15 mouse cellular contexts compared by ENCODE assay signal in genomic region chr9:95166224-95166623, GRCm38 (mm10).
A peak's percentile ranks its signal among the peaks of the same experiment; 100 is the strongest.
DNase-seq lines count a peak whose midpoint lies in the region; ATAC-seq lines count a peak whose summit lies in the region.
"Had no signal": no experiment of that assay in that cellular context is flagged by ENCODE, and none has a peak within 500 bp of the region (broad histone marks: within the 10 kb centered on the region; RNA-seq: fewer than 3 reads in every experiment).

No protein-coding gene starts in this region.

- no peak for DNase-seq in frontal cortex, postnatal 10 days (ENCODE audit: low spot score in 2 of 2)
- peak; percentile 47 for DNase-seq in kidney, postnatal 14 days
- no peak for DNase-seq in kidney, postnatal 4 days
- DNase-seq in right cerebral cortex, adult 18-20 months, result peak; percentile 34
- no peak for DNase-seq in right cerebral cortex, postnatal 4 days
- peak; percentile 26 for DNase-seq in telencephalon, adult 2 months (ENCODE audit: low read depth, low spot score)
- no peak for DNase-seq in embryo, embryonic 11 days
- DNase-seq: adrenal gland, adult 8-10 months; cerebellum, adult 2 months; liver, postnatal 0 days; midbrain, embryonic 14.5 days; thymus, postnatal 14 days had no signal

- ATAC-seq in frontal cortex, adult (ENCODE audit: low TSS enrichment), result peak; percentile 79
- ATAC-seq: forebrain, embryonic 14.5 days; inflammation-experienced regulatory T-cells, adult 6 months; liver, postnatal 0 days had no signal

Comparison
In these comparisons a context has a peak if more than half of its experiments do, and no peak if none do; other contexts are left out.
1. DNase-seq: peak in kidney, postnatal 14 days (single experiment), right cerebral cortex, adult 18-20 months (single experiment) and telencephalon, adult 2 months (single experiment); none in frontal cortex, postnatal 10 days (0 of 2), kidney, postnatal 4 days (0 of 2), right cerebral cortex, postnatal 4 days (single experiment) and embryo, embryonic 11 days (single experiment).